Mouse (Mus musculus): ENCODE measurements around the gene Catsperb. TPM values are rescaled to one million over a fixed set of nuclear protein-coding genes. Genes with fewer than 3 reads are reported as not detected.

The Catsperb gene
- polyA plus RNA-seq (2017; shearing (Covaris generic)): under 1 TPM in 1 of 2 experiments, not detected in 1; 0.43 TPM

GRCm38 (mm10) chr12:101404353-101404752 lies at the start of gene Catsperb:
Gene Catsperb (plus strand): TSS chr12:101404653.

Measured in inflammation-experienced regulatory T-cells (primary cell).